Mouse (Mus musculus) left cerebral cortex, adult 2 months (tissue): ENCODE measurements around the gene Serpina1b. TPM values are rescaled to one million over a fixed set of nuclear protein-coding genes. Genes with fewer than 3 reads are reported as not detected.
"Not testable (repeated sequence)": the region's sequence is repeated elsewhere in the genome, so short reads cannot be mapped to it uniquely, and the experiment has no call there.

ENCODE experiments used
- DNase-seq, 2 experiments: peaks; one replicate each; pipeline ENCODE4 v3.0.0; 2021 to 2022; ENCODE audit warnings: low spot score in 2 of 2, mixed read lengths in 1 of 2; ENCODE audit errors: extremely low spot score in 1 of 2
- H3K27ac ChIP-seq: fragments of 200-600 bp; 2 replicates; pipeline ENCODE4 v1.8.1; 2022
- H3K4me3 ChIP-seq: fragments of 200-600 bp; 2 replicates; pipeline ENCODE4 v1.8.1; 2022
- CTCF ChIP-seq: fragments of 200-600 bp; IDR thresholded peaks from 2 replicates; pipeline ENCODE4 v1.8.1; 2022; ENCODE audit warnings: antibody characterized with exemption, mild to moderate bottlenecking, moderate library complexity
- intact Hi-C: fragments of 180-260 bp; cut with DNase I; formaldehyde crosslinking; loops from one replicate; pipeline ENCODE4 v1.15.1; 2025
- total RNA-seq, 2 experiments: library from RNA; stranded (reverse); gene quantifications; 2 replicates each; pipeline ENCODE4 v1.2.3; 2021

Gene Serpina1b
- total RNA-seq, 2 experiments from 2014 or later, result not detected

- no peak for TF ChIP-seq CTCF
- intact Hi-C loops, result no loop called here
- H3K27ac ChIP-seq, result no peak overlapping the region
- no peak for DNase-seq
- no peak overlapping the region for H3K4me3 ChIP-seq
Measured at GRCm38 (mm10) chr12:103681169-103681568, 149.0 kb downstream of the Serpina1b start.

- H3K27ac ChIP-seq, H3K4me3 ChIP-seq, DNase-seq, intact Hi-C loops: not testable (repeated sequence)
Measured at GRCm38 (mm10) chr12:103679853-103680252, 150.3 kb downstream of the Serpina1b start.

Other genes with a start within 250 kb of the Serpina1b start
- gene Serpina10, start 198.9 kb downstream of the Serpina1b start, total RNA-seq, result not detected
- not detected for gene Serpina6, start 173.2 kb downstream of the Serpina1b start, total RNA-seq
- not detected for gene Serpina16, start 154.2 kb downstream of the Serpina1b start, total RNA-seq
- gene Serpina1f, start 134.8 kb downstream of the Serpina1b start, total RNA-seq, result not detected
- gene Serpina1d, start 56.8 kb downstream of the Serpina1b start, total RNA-seq, result not detected
- gene Serpina1a, start 33.2 kb upstream of the Serpina1b start, total RNA-seq, result not detected
- gene Serpina1c, start 74.5 kb upstream of the Serpina1b start, total RNA-seq, result not detected
- not detected for gene Serpina1e, start 128.6 kb upstream of the Serpina1b start, total RNA-seq
- not detected for gene Serpina11, start 159.6 kb upstream of the Serpina1b start, total RNA-seq
- gene Serpina9, start 183.4 kb upstream of the Serpina1b start, total RNA-seq, result 1 to 10 TPM; 1.0 to 3.7 TPM
- not detected for gene Serpina12, start 214.1 kb upstream of the Serpina1b start, total RNA-seq